32 mouse cellular contexts compared by ENCODE assay signal in genomic region chr5:138019577-138019976, GRCm38 (mm10). TPM values are rescaled to one million over a fixed set of nuclear protein-coding genes. Genes with fewer than 3 reads are reported as not detected.
"Had no signal": no experiment of that assay in that cellular context is flagged by ENCODE, and none has a peak within 500 bp of the region (broad histone marks: within the 10 kb centered on the region; RNA-seq: fewer than 3 reads in every experiment).

No protein-coding gene starts in this region.

RNA-seq across cellular contexts. Expression of gene Smok3a, which starts 1.5 kb away (rescaled TPM):
- total RNA-seq: common myeloid progenitor, adult 5-6 weeks; forebrain, postnatal 0 days; gastrocnemius, adult 18-20 months; gastrocnemius, adult 2 months; gastrocnemius, adult 8-10 months; gastrocnemius, postnatal 10 days; gastrocnemius, postnatal 14 days; gastrocnemius, postnatal 25 days; gastrocnemius, postnatal 36 days; gastrocnemius, postnatal 4 days; granulocyte monocyte progenitor cell, adult 5-6 weeks; heart, adult 18-20 months; heart, adult 2 months; heart, adult 8-10 months had no signal
- polyA plus RNA-seq: cerebellum, adult 2 months; cortical plate, adult 2 months; embryonic facial prominence, embryonic 10.5 days; embryonic facial prominence, embryonic 11.5 days; embryonic facial prominence, embryonic 12.5 days; embryonic facial prominence, embryonic 13.5 days; embryonic facial prominence, embryonic 14.5 days; embryonic facial prominence, embryonic 15.5 days; forebrain, embryonic 10.5 days; forebrain, embryonic 11.5 days; forebrain, embryonic 12.5 days; forebrain, embryonic 13.5 days; forebrain, embryonic 14.5 days; forebrain, embryonic 15.5 days; forebrain, embryonic 16.5 days; forebrain, postnatal 0 days; frontal cortex, adult 2 months; gonadal fat pad, adult 2 months; heart, adult 2 months had no signal

RNA-seq across cellular contexts. Expression of gene Smok3b, which starts 1.7 kb away (rescaled TPM):
- total RNA-seq: common myeloid progenitor, adult 5-6 weeks; forebrain, postnatal 0 days; gastrocnemius, adult 18-20 months; gastrocnemius, adult 2 months; gastrocnemius, adult 8-10 months; gastrocnemius, postnatal 10 days; gastrocnemius, postnatal 14 days; gastrocnemius, postnatal 25 days; gastrocnemius, postnatal 36 days; gastrocnemius, postnatal 4 days; granulocyte monocyte progenitor cell, adult 5-6 weeks; heart, adult 18-20 months; heart, adult 2 months; heart, adult 8-10 months had no signal
- polyA plus RNA-seq: cerebellum, adult 2 months; cortical plate, adult 2 months; embryonic facial prominence, embryonic 10.5 days; embryonic facial prominence, embryonic 11.5 days; embryonic facial prominence, embryonic 12.5 days; embryonic facial prominence, embryonic 13.5 days; embryonic facial prominence, embryonic 14.5 days; embryonic facial prominence, embryonic 15.5 days; erythroblast, embryonic 14.5 days; forebrain, embryonic 10.5 days; forebrain, embryonic 11.5 days; forebrain, embryonic 12.5 days; forebrain, embryonic 13.5 days; forebrain, embryonic 14.5 days; forebrain, embryonic 15.5 days; forebrain, embryonic 16.5 days; forebrain, postnatal 0 days; frontal cortex, adult 2 months; gonadal fat pad, adult 2 months; heart, adult 2 months had no signal

RNA-seq across cellular contexts. Expression of gene Smok3c, which starts 33.4 kb away (rescaled TPM):
- total RNA-seq: common myeloid progenitor, adult 5-6 weeks; forebrain, postnatal 0 days; gastrocnemius, adult 18-20 months; gastrocnemius, adult 2 months; gastrocnemius, adult 8-10 months; gastrocnemius, postnatal 10 days; gastrocnemius, postnatal 14 days; gastrocnemius, postnatal 25 days; gastrocnemius, postnatal 36 days; gastrocnemius, postnatal 4 days; granulocyte monocyte progenitor cell, adult 5-6 weeks; heart, adult 18-20 months; heart, adult 2 months; heart, adult 8-10 months had no signal
- polyA plus RNA-seq: cerebellum, adult 2 months; cortical plate, adult 2 months; embryonic facial prominence, embryonic 10.5 days; embryonic facial prominence, embryonic 11.5 days; embryonic facial prominence, embryonic 12.5 days; embryonic facial prominence, embryonic 13.5 days; embryonic facial prominence, embryonic 14.5 days; embryonic facial prominence, embryonic 15.5 days; erythroblast, embryonic 14.5 days; forebrain, embryonic 10.5 days; forebrain, embryonic 11.5 days; forebrain, embryonic 12.5 days; forebrain, embryonic 13.5 days; forebrain, embryonic 14.5 days; forebrain, embryonic 15.5 days; forebrain, embryonic 16.5 days; forebrain, postnatal 0 days; frontal cortex, adult 2 months; gonadal fat pad, adult 2 months; heart, adult 2 months had no signal

RNA-seq across cellular contexts. Expression of gene Azgp1, which starts 38.3 kb away (rescaled TPM):
- total RNA-seq: common myeloid progenitor, adult 5-6 weeks; forebrain, postnatal 0 days; gastrocnemius, adult 2 months; gastrocnemius, postnatal 14 days; gastrocnemius, postnatal 25 days; granulocyte monocyte progenitor cell, adult 5-6 weeks; heart, adult 18-20 months; heart, adult 2 months; heart, adult 8-10 months had no signal
- polyA plus RNA-seq: embryonic facial prominence, embryonic 10.5 days; embryonic facial prominence, embryonic 11.5 days; embryonic facial prominence, embryonic 12.5 days; erythroblast, embryonic 14.5 days; forebrain, embryonic 10.5 days; forebrain, embryonic 11.5 days; forebrain, embryonic 12.5 days; forebrain, embryonic 13.5 days; forebrain, embryonic 14.5 days; forebrain, embryonic 15.5 days; forebrain, embryonic 16.5 days; forebrain, postnatal 0 days; heart, adult 2 months had no signal

RNA-seq across cellular contexts. Expression of gene Gjc3, which starts 56.7 kb away (rescaled TPM):
- total RNA-seq: common myeloid progenitor, adult 5-6 weeks; granulocyte monocyte progenitor cell, adult 5-6 weeks had no signal
- polyA plus RNA-seq: embryonic facial prominence, embryonic 11.5 days; erythroblast, embryonic 14.5 days; forebrain, embryonic 10.5 days; forebrain, embryonic 11.5 days; forebrain, embryonic 12.5 days had no signal
